Mouse (Mus musculus) megakaryocyte, adult 5-6 weeks (primary cell): ENCODE data around the gene Gm21293. TPM values are rescaled to one million over a fixed set of nuclear protein-coding genes. Genes with fewer than 3 reads are reported as not detected.
"Not testable (repeated sequence)": the region's sequence is repeated elsewhere in the genome, so short reads cannot be mapped to it uniquely, and the experiment has no call there.

Source experiments
- ATAC-seq: 2 replicates; pipeline ENCODE4 v1.8.0; 2016; ENCODE audit warnings: mild to moderate bottlenecking, inconsistent platforms; ENCODE audit not compliant: poor library complexity, severe bottlenecking
- total RNA-seq, 2 experiments: library from RNA; stranded (forward) in 1 of 2; stranded (reverse) in 1 of 2; fragments of 153-499, 151-499 nt in 1 of 2; fragments of 221-1000, 200-1000 nt in 1 of 2; gene quantifications; 2 replicates each; pipeline versions ENCODE4 v1.2.3 to v1.2.4; 2015 to 2017

Gm21293 gene
- total RNA-seq (2015), result not detected in 2 replicates
- total RNA-seq (2017), result not detected in 2 replicates

DNA sequence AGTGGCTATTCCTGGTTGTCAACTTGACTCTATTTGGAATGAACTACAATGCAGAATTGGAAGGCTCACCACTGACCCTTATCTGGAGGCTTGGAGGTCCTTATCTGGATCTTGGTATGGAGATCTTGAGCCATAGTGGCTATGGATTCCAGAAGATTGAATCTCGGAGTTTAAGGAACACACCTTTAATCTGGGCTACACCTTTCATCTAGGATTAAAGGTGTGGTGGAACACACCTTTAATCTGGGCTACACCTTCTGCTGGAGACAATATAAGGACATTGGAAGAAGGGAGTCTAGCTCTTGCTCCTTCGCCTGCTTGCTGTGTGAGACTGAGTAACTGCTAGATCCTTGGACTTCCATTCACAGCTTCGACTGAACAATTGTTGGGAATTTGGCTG lies at the start of gene Gm21293:
Gene Gm21293 (plus strand): TSS at position 301 of the 400 bp plus-strand sequence.
- ATAC-seq, result not testable (repeated sequence)

DNA sequence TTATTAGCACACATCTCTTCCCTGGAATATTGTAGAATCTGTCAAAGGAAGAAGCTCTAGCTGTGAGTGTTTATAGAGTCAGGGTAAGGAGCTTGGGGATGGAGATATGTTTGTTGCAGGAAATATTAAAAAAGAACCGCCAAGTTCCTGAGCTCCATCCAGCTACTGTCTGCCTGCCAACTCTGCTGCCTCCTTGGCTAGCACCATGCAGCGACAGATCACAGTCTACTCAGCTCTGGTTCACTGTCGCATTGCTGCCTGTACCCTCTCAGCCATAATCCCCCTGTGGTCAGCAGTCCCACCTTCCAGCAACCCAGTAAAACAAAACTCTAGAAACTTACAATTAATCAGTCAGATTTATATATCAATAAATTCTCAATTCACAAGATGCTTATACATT lies 32.7 kb upstream of the Gm21293 start:
- no peak for ATAC-seq

- ATAC-seq, result no peak
These were observed 24.5 kb upstream of the Gm21293 start for GRCm38 (mm10) chr10:104118312-104118711.

DNA sequence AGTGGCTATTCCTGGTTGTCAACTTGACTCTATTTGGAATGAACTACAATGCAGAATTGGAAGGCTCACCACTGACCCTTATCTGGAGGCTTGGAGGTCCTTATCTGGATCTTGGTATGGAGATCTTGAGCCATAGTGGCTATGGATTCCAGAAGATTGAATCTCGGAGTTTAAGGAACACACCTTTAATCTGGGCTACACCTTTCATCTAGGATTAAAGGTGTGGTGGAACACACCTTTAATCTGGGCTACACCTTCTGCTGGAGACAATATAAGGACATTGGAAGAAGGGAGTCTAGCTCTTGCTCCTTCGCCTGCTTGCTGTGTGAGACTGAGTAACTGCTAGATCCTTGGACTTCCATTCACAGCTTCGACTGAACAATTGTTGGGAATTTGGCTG lies 8.4 kb downstream of the Gm21293 start, which contains the start of gene Gm6763:
Gene Gm6763 (plus strand): TSS at position 301 of the 400 bp plus-strand sequence.
- not testable (repeated sequence) for ATAC-seq

DNA sequence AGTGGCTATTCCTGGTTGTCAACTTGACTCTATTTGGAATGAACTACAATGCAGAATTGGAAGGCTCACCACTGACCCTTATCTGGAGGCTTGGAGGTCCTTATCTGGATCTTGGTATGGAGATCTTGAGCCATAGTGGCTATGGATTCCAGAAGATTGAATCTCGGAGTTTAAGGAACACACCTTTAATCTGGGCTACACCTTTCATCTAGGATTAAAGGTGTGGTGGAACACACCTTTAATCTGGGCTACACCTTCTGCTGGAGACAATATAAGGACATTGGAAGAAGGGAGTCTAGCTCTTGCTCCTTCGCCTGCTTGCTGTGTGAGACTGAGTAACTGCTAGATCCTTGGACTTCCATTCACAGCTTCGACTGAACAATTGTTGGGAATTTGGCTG lies 16.9 kb downstream of the Gm21293 start, which contains the start of gene Gm8764:
Gene Gm8764 (plus strand): TSS at position 301 of the 400 bp plus-strand sequence.
- not testable (repeated sequence) for ATAC-seq

DNA sequence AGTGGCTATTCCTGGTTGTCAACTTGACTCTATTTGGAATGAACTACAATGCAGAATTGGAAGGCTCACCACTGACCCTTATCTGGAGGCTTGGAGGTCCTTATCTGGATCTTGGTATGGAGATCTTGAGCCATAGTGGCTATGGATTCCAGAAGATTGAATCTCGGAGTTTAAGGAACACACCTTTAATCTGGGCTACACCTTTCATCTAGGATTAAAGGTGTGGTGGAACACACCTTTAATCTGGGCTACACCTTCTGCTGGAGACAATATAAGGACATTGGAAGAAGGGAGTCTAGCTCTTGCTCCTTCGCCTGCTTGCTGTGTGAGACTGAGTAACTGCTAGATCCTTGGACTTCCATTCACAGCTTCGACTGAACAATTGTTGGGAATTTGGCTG lies 25.4 kb downstream of the Gm21293 start, which contains the start of gene Gm21304:
Gene Gm21304 (plus strand): TSS at position 301 of the 400 bp plus-strand sequence.
- not testable (repeated sequence) for ATAC-seq

DNA sequence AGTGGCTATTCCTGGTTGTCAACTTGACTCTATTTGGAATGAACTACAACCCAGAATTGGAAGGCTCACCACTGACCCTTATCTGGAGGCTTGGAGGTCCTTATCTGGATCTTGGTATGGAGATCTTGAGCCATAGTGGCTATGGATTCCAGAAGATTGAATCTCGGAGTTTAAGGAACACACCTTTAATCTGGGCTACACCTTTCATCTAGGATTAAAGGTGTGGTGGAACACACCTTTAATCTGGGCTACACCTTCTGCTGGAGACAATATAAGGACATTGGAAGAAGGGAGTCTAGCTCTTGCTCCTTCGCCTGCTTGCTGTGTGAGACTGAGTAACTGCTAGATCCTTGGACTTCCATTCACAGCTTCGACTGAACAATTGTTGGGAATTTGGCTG lies 33.9 kb downstream of the Gm21293 start, which contains the start of gene Gm21312:
Gene Gm21312 (plus strand): TSS at position 301 of the 400 bp plus-strand sequence.
- not testable (repeated sequence) for ATAC-seq

DNA sequence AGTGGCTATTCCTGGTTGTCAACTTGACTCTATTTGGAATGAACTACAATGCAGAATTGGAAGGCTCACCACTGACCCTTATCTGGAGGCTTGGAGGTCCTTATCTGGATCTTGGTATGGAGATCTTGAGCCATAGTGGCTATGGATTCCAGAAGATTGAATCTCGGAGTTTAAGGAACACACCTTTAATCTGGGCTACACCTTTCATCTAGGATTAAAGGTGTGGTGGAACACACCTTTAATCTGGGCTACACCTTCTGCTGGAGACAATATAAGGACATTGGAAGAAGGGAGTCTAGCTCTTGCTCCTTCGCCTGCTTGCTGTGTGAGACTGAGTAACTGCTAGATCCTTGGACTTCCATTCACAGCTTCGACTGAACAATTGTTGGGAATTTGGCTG lies 42.4 kb downstream of the Gm21293 start, which contains the start of gene Gm20765:
Gene Gm20765 (plus strand): TSS at position 301 of the 400 bp plus-strand sequence.
- ATAC-seq, result not testable (repeated sequence)

GRCm38 (mm10) chr10:104193742-104194141 lies 51.0 kb downstream of the Gm21293 start, which contains the start of gene Gm4340:
Gene Gm4340 (plus strand): TSS chr10:104194042.
- not testable (repeated sequence) for ATAC-seq

Other genes starting within 250 kb of the Gm21293 start
- gene Gm6763, start 8.5 kb downstream of the Gm21293 start, total RNA-seq (2015), result not detected in 2 replicates
- not detected in 2 replicates for gene Gm6763, start 8.5 kb downstream of the Gm21293 start, total RNA-seq (2017)
- not detected in 2 replicates for gene Gm8764, start 17.0 kb downstream of the Gm21293 start, total RNA-seq (2015)
- gene Gm8764, start 17.0 kb downstream of the Gm21293 start, total RNA-seq (2017), result not detected in 2 replicates
- gene Gm21304, start 25.5 kb downstream of the Gm21293 start, total RNA-seq (2015), result not detected in 2 replicates
- gene Gm21304, start 25.5 kb downstream of the Gm21293 start, total RNA-seq (2017), result not detected in 2 replicates
- not detected in 2 replicates for gene Gm21312, start 34.0 kb downstream of the Gm21293 start, total RNA-seq (2015)
- not detected in 2 replicates for gene Gm21312, start 34.0 kb downstream of the Gm21293 start, total RNA-seq (2017)
- gene Gm20765, start 42.5 kb downstream of the Gm21293 start, total RNA-seq (2015), result not detected in 2 replicates
- gene Gm20765, start 42.5 kb downstream of the Gm21293 start, total RNA-seq (2017), result not detected in 2 replicates
- not detected in 2 replicates for gene Gm4340, start 51.1 kb downstream of the Gm21293 start, total RNA-seq (2015)
- not detected in 2 replicates for gene Gm4340, start 51.1 kb downstream of the Gm21293 start, total RNA-seq (2017)